Mouse (Mus musculus) heart, postnatal 0 days (tissue): Measurements from ENCODE around the gene Ptgdr2. TPM values are rescaled to one million over a fixed set of nuclear protein-coding genes. Genes with fewer than 3 reads are reported as not detected.
A peak's percentile ranks its signal among the peaks of the same experiment; 100 is the strongest.

Source experiments
- ATAC-seq: fragments of 200-750 bp; cut with Nextera tagmentation; 2 replicates; pipeline ENCODE4 v1.8.0; 2017; ENCODE audit warnings: low read depth, moderate number of reproducible peaks, moderate library complexity; ENCODE audit not compliant: insufficient read depth
- DNase-seq: peaks from one replicate; pipeline ENCODE4 v3.0.0-alpha.2; 2016; ENCODE audit warnings: low spot score
- H3K27ac ChIP-seq: fragments of 300-500 bp; sonication (generic); 2 replicates; pipeline ENCODE4 v1.5.1; 2014; ENCODE audit warnings: low read depth, mild to moderate bottlenecking
- H3K27me3 ChIP-seq: fragments of 300-500 bp; sonication (generic); 2 replicates; pipeline ENCODE4 v1.6.1; 2014; ENCODE audit warnings: low read length, mixed read lengths; ENCODE audit not compliant: control insufficient read depth, insufficient read depth
- H3K36me3 ChIP-seq: fragments of 300-500 bp; sonication (generic); replicated peaks from 2 replicates; pipeline ENCODE4 v1.6.1; 2014; ENCODE audit warnings: low read length, mixed read lengths; ENCODE audit not compliant: control insufficient read depth, insufficient read depth
- H3K4me1 ChIP-seq: fragments of 300-500 bp; sonication (generic); 2 replicates; pipeline ENCODE4 v1.6.1; 2014; ENCODE audit warnings: antibody characterized with exemption; ENCODE audit not compliant: control insufficient read depth, insufficient read depth
- H3K4me2 ChIP-seq: fragments of 300-500 bp; sonication (generic); 2 replicates; pipeline ENCODE4 v1.6.1; 2014; ENCODE audit warnings: low read depth, mild to moderate bottlenecking, low read length, moderate library complexity
- H3K4me3 ChIP-seq: fragments of 300-500 bp; sonication (generic); 2 replicates; pipeline ENCODE4 v1.5.1; 2014; ENCODE audit warnings: low read depth, low read length
- H3K9ac ChIP-seq: fragments of 300-500 bp; sonication (generic); replicated peaks from 2 replicates; pipeline ENCODE4 v1.6.1; 2014; ENCODE audit warnings: low read depth, low read length, mixed read lengths
- H3K9me3 ChIP-seq: fragments of 300-500 bp; sonication (generic); replicated peaks from 2 replicates; pipeline ENCODE4 v1.6.1; 2016; ENCODE audit warnings: low read length; ENCODE audit not compliant: control insufficient read depth
- CTCF ChIP-seq: IDR thresholded peaks from 2 replicates; pipeline ENCODE4 v1.5.1; 2016; ENCODE audit warnings: antibody characterized with exemption, control low read depth, low read depth
- EP300 ChIP-seq: IDR thresholded peaks from 2 replicates; pipeline ENCODE4 v1.6.1; 2016; ENCODE audit warnings: antibody characterized with exemption, low read depth
- WGBS: fragments of 180-500 bp; shearing (Covaris S2); extraction: QIAGEN DNeasy Blood & Tissue Kit; methylation state at CpG from one replicate; pipeline ENCODE4 v1.1.7; 2014; 5-methylcytosine and 5-hydroxymethylcytosine counted together
- polyA plus RNA-seq: library from polyadenylated mRNA; unstranded; fragments of >200 nt; fragmentation: Nextera tagmentation; extraction: Ambion mirVana; gene quantifications from 2 replicates; pipeline ENCODE4 v1.2.1, GENCODE M21; 2015
- total RNA-seq: library from RNA; depleted of rRNA; stranded (reverse); fragments of >200 nt; gene quantifications from 2 replicates; pipeline ENCODE4 v1.2.3, GENCODE M21; 2014; ENCODE audit warnings: low replicate concordance

Ptgdr2 gene
- total and polyA plus RNA-seq, 2 experiments from 2014 or later: 0.04 to 0.11 TPM

- ATAC-seq (no peak), DNase-seq (no peak)
- no peak for TF ChIP-seq CTCF
- TF ChIP-seq EP300: no peak
- Histone ChIP-seq H3K27ac (no peak overlapping the region), H3K36me3 (no peaks in the 10 kb centered on the region), H3K4me2 (no peak overlapping the region), H3K9ac (no peak overlapping the region), H3K27me3 (no peaks in the 10 kb centered on the region), H3K9me3 (no peaks in the 10 kb centered on the region), H3K4me1 (no peaks in the 10 kb centered on the region), H3K4me3 (no peak overlapping the region)
- WGBS: 67% methylated on average over 2 of the region's 2 CpGs
Measured at GRCm38 (mm10) chr19:10930641-10931040, 6.3 kb upstream of the Ptgdr2 start.

- no peaks in the 10 kb centered on the region for H3K9me3 ChIP-seq
- H3K4me3 ChIP-seq: no peak overlapping the region
- no peak overlapping the region; the same call in 1 of the 2 replicates for H3K27ac ChIP-seq
- ATAC-seq (peak; percentile 41; the same call in 1 of the 2 replicates), DNase-seq (no peak)
- H3K9ac ChIP-seq: no peak overlapping the region
- H3K36me3 ChIP-seq: no peaks in the 10 kb centered on the region
- WGBS: 23% methylated on average over 5 of the region's 5 CpGs
- H3K4me2 ChIP-seq: no peak overlapping the region
- H3K4me1 ChIP-seq: no peaks in the 10 kb centered on the region
- no peaks in the 10 kb centered on the region for H3K27me3 ChIP-seq
- TF ChIP-seq CTCF (no peak), EP300 (no peak)
Measured at GRCm38 (mm10) chr19:10935029-10935428, 1.9 kb upstream of the Ptgdr2 start.

DNA sequence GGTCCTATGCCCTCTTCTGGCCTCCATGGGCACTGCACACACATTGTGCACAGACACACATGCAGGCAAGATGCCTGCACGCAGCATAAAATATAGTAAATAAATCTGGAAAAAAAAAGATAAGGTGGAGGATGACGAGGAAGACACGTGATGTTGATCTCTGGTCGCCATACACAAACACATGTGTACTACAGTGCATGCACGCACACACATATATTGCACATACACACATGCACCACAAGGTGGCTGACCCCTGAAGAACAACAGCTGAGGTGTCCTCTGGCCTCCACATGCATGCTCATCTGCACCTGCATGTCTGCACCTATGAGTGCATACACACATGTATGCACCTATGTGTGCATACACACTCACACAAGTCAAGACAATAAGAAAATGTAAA, 883 bp upstream of the Ptgdr2 start:
- no peak overlapping the region for H3K4me2 ChIP-seq
- H3K9ac ChIP-seq: no peak overlapping the region
- H3K36me3 ChIP-seq: no peaks in the 10 kb centered on the region
- H3K27ac ChIP-seq: no peak overlapping the region
- H3K27me3 ChIP-seq: no peaks in the 10 kb centered on the region
- H3K4me1 ChIP-seq: peaks cover 10% of the 10 kb centered on the region
- TF ChIP-seq CTCF (no peak), EP300 (no peak)
- no peak for DNase-seq
- no peaks in the 10 kb centered on the region for H3K9me3 ChIP-seq
- no peak for ATAC-seq
- WGBS: 85% methylated on average over 5 of the region's 5 CpGs
- H3K4me3 ChIP-seq: no peak overlapping the region

- H3K27ac ChIP-seq: no peak overlapping the region
- peaks cover 19% of the 10 kb centered on the region for H3K36me3 ChIP-seq
- no peak for DNase-seq
- WGBS: 35% methylated on average over 3 of the region's 3 CpGs
- peaks cover 11% of the 10 kb centered on the region for H3K4me1 ChIP-seq
- H3K4me3 ChIP-seq: no peak overlapping the region
- TF ChIP-seq CTCF (no peak), EP300 (no peak)
- H3K27me3 ChIP-seq: no peaks in the 10 kb centered on the region
- no peak overlapping the region for H3K4me2 ChIP-seq
- H3K9ac ChIP-seq: no peak overlapping the region
- H3K9me3 ChIP-seq: no peaks in the 10 kb centered on the region
- ATAC-seq: no peak
Measured at GRCm38 (mm10) chr19:10938771-10939170, 1.8 kb downstream of the Ptgdr2 start.

DNA sequence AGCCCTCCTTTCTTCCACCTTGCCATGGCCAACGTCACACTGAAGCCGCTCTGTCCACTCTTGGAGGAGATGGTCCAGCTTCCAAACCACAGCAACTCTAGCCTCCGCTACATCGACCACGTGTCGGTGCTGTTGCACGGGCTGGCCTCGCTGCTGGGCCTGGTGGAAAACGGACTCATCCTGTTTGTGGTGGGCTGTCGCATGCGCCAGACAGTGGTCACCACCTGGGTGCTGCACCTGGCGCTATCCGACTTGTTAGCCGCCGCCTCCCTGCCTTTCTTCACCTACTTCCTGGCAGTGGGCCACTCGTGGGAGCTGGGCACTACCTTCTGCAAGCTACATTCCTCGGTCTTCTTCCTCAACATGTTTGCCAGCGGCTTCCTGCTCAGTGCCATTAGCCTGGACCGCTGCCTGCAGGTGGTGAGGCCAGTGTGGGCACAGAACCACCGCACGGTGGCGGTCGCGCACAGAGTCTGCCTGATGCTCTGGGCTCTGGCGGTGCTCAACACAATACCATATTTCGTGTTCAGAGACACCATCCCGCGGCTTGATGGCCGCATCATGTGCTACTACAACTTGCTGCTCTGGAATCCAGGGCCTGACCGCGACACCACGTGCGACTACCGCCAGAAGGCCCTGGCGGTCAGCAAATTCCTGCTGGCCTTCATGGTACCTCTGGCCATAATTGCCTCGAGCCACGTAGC, 3.3 kb downstream of the Ptgdr2 start:
- 21% methylated on average over 37 of the region's 37 CpGs for WGBS
- DNase-seq (peak; percentile 51), ATAC-seq (peak; percentile 76)
- no peak overlapping the region for H3K27ac ChIP-seq
- TF ChIP-seq CTCF (peak; percentile 77), EP300 (no peak)
- no peaks in the 10 kb centered on the region for H3K9me3 ChIP-seq
- H3K27me3 ChIP-seq: no peaks in the 10 kb centered on the region
- peak overlapping the region; percentile 57 for H3K4me2 ChIP-seq
- peaks cover 33% of the 10 kb centered on the region for H3K36me3 ChIP-seq
- H3K4me3 ChIP-seq: peak overlapping the region; percentile 31
- H3K9ac ChIP-seq: peak overlapping the region; percentile 45
- peaks cover 11% of the 10 kb centered on the region for H3K4me1 ChIP-seq
